Mouse (Mus musculus): ENCODE measurements around the gene Tbc1d13. TPM values are rescaled to one million over a fixed set of nuclear protein-coding genes. Genes with fewer than 3 reads are reported as not detected.

Gene Tbc1d13
- polyA plus RNA-seq, 1 experiment from 2014 or later = 20.6 TPM

- ATAC-seq (ENCODE audit: low FRiP score) (no peak), DNase-seq (ENCODE audit: low spot score) (peak; percentile 55)
- 79% methylated on average over 2 of the region's 2 CpGs for WGBS
- Histone ChIP-seq H3K36me3 (ENCODE audit: control insufficient read depth, insufficient read depth, low read length) (no peaks in the 10 kb centered on the region), H3K9me3 (ENCODE audit: control insufficient read depth, low read length) (no peaks in the 10 kb centered on the region), H3K4me2 (replicated peaks; ENCODE audit: low read depth, low read length) (no peak overlapping the region), H3K4me3 (ENCODE audit: low read depth, low read length) (no peak overlapping the region), H3K9ac (ENCODE audit: low read depth, low read length) (no peak overlapping the region), H3K27me3 (ENCODE audit: control insufficient read depth, insufficient read depth, low read length) (no peaks in the 10 kb centered on the region), H3K27ac (ENCODE audit: low read depth, low read length) (no peak overlapping the region), H3K4me1 (replicated peaks; ENCODE audit: control insufficient read depth, insufficient read depth, low read length) (no peaks in the 10 kb centered on the region; the same call in 1 of the 2 replicates)
These were observed 37.5 kb upstream of the Tbc1d13 start for GRCm38 (mm10) chr2:30095882-30096527.

GRCm38 (mm10) chr2:30100214-30100613 lies 33.3 kb upstream of the Tbc1d13 start:
- WGBS = 75% methylated on average over 4 of the region's 4 CpGs
- H3K36me3 ChIP-seq (ENCODE audit: control insufficient read depth, insufficient read depth, low read length) = no peaks in the 10 kb centered on the region
- H3K4me2 ChIP-seq (replicated peaks; ENCODE audit: low read depth, low read length) = no peak overlapping the region
- no peak overlapping the region for H3K4me3 ChIP-seq (ENCODE audit: low read depth, low read length)
- ATAC-seq (ENCODE audit: low FRiP score) (no peak), DNase-seq (ENCODE audit: low spot score) (no peak)
- H3K27me3 ChIP-seq (ENCODE audit: control insufficient read depth, insufficient read depth, low read length) = no peaks in the 10 kb centered on the region
- no peak overlapping the region for H3K27ac ChIP-seq (ENCODE audit: low read depth, low read length)
- no peaks in the 10 kb centered on the region for H3K9me3 ChIP-seq (ENCODE audit: control insufficient read depth, low read length)
- no peak overlapping the region for H3K9ac ChIP-seq (ENCODE audit: low read depth, low read length)
- no peaks in the 10 kb centered on the region for H3K4me1 ChIP-seq (replicated peaks; ENCODE audit: control insufficient read depth, insufficient read depth, low read length)

GRCm38 (mm10) chr2:30106364-30106763 lies 27.2 kb upstream of the Tbc1d13 start:
- no peaks in the 10 kb centered on the region for H3K27me3 ChIP-seq (ENCODE audit: control insufficient read depth, insufficient read depth, low read length)
- peaks cover 4% of the 10 kb centered on the region; the same call in 1 of the 2 replicates for H3K36me3 ChIP-seq (ENCODE audit: control insufficient read depth, insufficient read depth, low read length)
- no peaks in the 10 kb centered on the region for H3K4me1 ChIP-seq (replicated peaks; ENCODE audit: control insufficient read depth, insufficient read depth, low read length)
- DNase-seq (ENCODE audit: low spot score) (peak; percentile 68), ATAC-seq (ENCODE audit: low FRiP score) (no peak)
- H3K9me3 ChIP-seq (ENCODE audit: control insufficient read depth, low read length) = no peaks in the 10 kb centered on the region
- H3K4me2 ChIP-seq (replicated peaks; ENCODE audit: low read depth, low read length) = no peak overlapping the region
- no peak overlapping the region for H3K9ac ChIP-seq (ENCODE audit: low read depth, low read length)
- H3K4me3 ChIP-seq (ENCODE audit: low read depth, low read length) = no peak overlapping the region
- no peak overlapping the region for H3K27ac ChIP-seq (ENCODE audit: low read depth, low read length)

- DNase-seq (ENCODE audit: low spot score) (no peak), ATAC-seq (ENCODE audit: low FRiP score) (no peak)
- H3K9me3 ChIP-seq (ENCODE audit: control insufficient read depth, low read length) = no peaks in the 10 kb centered on the region
- no peaks in the 10 kb centered on the region for H3K27me3 ChIP-seq (ENCODE audit: control insufficient read depth, insufficient read depth, low read length)
- H3K4me2 ChIP-seq (replicated peaks; ENCODE audit: low read depth, low read length) = no peak overlapping the region
- no peak overlapping the region for H3K27ac ChIP-seq (ENCODE audit: low read depth, low read length)
- no peak overlapping the region for H3K4me3 ChIP-seq (ENCODE audit: low read depth, low read length)
- 97% methylated on average over 5 of the region's 5 CpGs for WGBS
- no peak overlapping the region for H3K9ac ChIP-seq (ENCODE audit: low read depth, low read length)
- no peaks in the 10 kb centered on the region for H3K4me1 ChIP-seq (replicated peaks; ENCODE audit: control insufficient read depth, insufficient read depth, low read length)
- H3K36me3 ChIP-seq (ENCODE audit: control insufficient read depth, insufficient read depth, low read length) = peaks cover 4% of the 10 kb centered on the region; the same call in 1 of the 2 replicates
These were observed 25.9 kb upstream of the Tbc1d13 start for GRCm38 (mm10) chr2:30107646-30108045.

- no peak for ATAC-seq (ENCODE audit: low FRiP score)
- WGBS = 89% methylated on average over 4 of the region's 4 CpGs
- Histone ChIP-seq H3K4me2 (replicated peaks; ENCODE audit: low read depth, low read length) (no peak overlapping the region), H3K27ac (ENCODE audit: low read depth, low read length) (no peak overlapping the region), H3K36me3 (ENCODE audit: control insufficient read depth, insufficient read depth, low read length) (peaks cover 4% of the 10 kb centered on the region; the same call in 1 of the 2 replicates), H3K4me3 (ENCODE audit: low read depth, low read length) (no peak overlapping the region), H3K9ac (ENCODE audit: low read depth, low read length) (no peak overlapping the region), H3K27me3 (ENCODE audit: control insufficient read depth, insufficient read depth, low read length) (no peaks in the 10 kb centered on the region), H3K9me3 (ENCODE audit: control insufficient read depth, low read length) (no peaks in the 10 kb centered on the region), H3K4me1 (replicated peaks; ENCODE audit: control insufficient read depth, insufficient read depth, low read length) (no peaks in the 10 kb centered on the region)
- no peak for DNase-seq (ENCODE audit: low spot score)
These were observed 25.3 kb upstream of the Tbc1d13 start for GRCm38 (mm10) chr2:30108260-30108659.

- Histone ChIP-seq H3K27ac (ENCODE audit: low read depth, low read length) (no peak overlapping the region), H3K4me2 (replicated peaks; ENCODE audit: low read depth, low read length) (no peak overlapping the region), H3K4me3 (ENCODE audit: low read depth, low read length) (no peak overlapping the region), H3K36me3 (ENCODE audit: control insufficient read depth, insufficient read depth, low read length) (peaks cover 4% of the 10 kb centered on the region; the same call in 1 of the 2 replicates), H3K27me3 (ENCODE audit: control insufficient read depth, insufficient read depth, low read length) (no peaks in the 10 kb centered on the region), H3K4me1 (replicated peaks; ENCODE audit: control insufficient read depth, insufficient read depth, low read length) (no peaks in the 10 kb centered on the region), H3K9ac (ENCODE audit: low read depth, low read length) (no peak overlapping the region), H3K9me3 (ENCODE audit: control insufficient read depth, low read length) (no peaks in the 10 kb centered on the region)
- no peak for ATAC-seq (ENCODE audit: low FRiP score)
- 98% methylated on average over 2 of the region's 2 CpGs for WGBS
- no peak for DNase-seq (ENCODE audit: low spot score)
These were observed 22.0 kb upstream of the Tbc1d13 start for GRCm38 (mm10) chr2:30111500-30111899.

GRCm38 (mm10) chr2:30112564-30112963 lies 21.0 kb upstream of the Tbc1d13 start:
- no peak overlapping the region for H3K4me2 ChIP-seq (replicated peaks; ENCODE audit: low read depth, low read length)
- WGBS = 94% methylated on average over 5 of the region's 5 CpGs

GRCm38 (mm10) chr2:30119641-30120051 lies 13.9 kb upstream of the Tbc1d13 start:
- H3K4me2 ChIP-seq (replicated peaks; ENCODE audit: low read depth, low read length) = no peak overlapping the region
- no peak overlapping the region for H3K4me3 ChIP-seq (ENCODE audit: low read depth, low read length)
- 0 out of 2 replicates have a peak overlapping the region, but pooled peaks have one; percentile 15 for H3K9ac ChIP-seq (ENCODE audit: low read depth, low read length)
- no peaks in the 10 kb centered on the region for H3K27me3 ChIP-seq (ENCODE audit: control insufficient read depth, insufficient read depth, low read length)
- H3K9me3 ChIP-seq (ENCODE audit: control insufficient read depth, low read length) = no peaks in the 10 kb centered on the region
- 17% methylated on average over 6 of the region's 6 CpGs for WGBS
- no peaks in the 10 kb centered on the region for H3K36me3 ChIP-seq (ENCODE audit: control insufficient read depth, insufficient read depth, low read length)
- H3K4me1 ChIP-seq (replicated peaks; ENCODE audit: control insufficient read depth, insufficient read depth, low read length) = peaks cover 3% of the 10 kb centered on the region; the same call in 1 of the 2 replicates
- no peak for ATAC-seq (ENCODE audit: low FRiP score)
- H3K27ac ChIP-seq (ENCODE audit: low read depth, low read length) = no peak overlapping the region
- no peak for DNase-seq (ENCODE audit: low spot score)

More at GRCm38 (mm10) chr2:30112564-30112963, 21.0 kb upstream of the Tbc1d13 start:
- H3K4me3 ChIP-seq (ENCODE audit: low read depth, low read length) = no peak overlapping the region
- peaks cover 4% of the 10 kb centered on the region; the same call in 1 of the 2 replicates for H3K36me3 ChIP-seq (ENCODE audit: control insufficient read depth, insufficient read depth, low read length)
- H3K9me3 ChIP-seq (ENCODE audit: control insufficient read depth, low read length) = no peaks in the 10 kb centered on the region
- DNase-seq (ENCODE audit: low spot score) (no peak), ATAC-seq (ENCODE audit: low FRiP score) (no peak)
- H3K27ac ChIP-seq (ENCODE audit: low read depth, low read length) = no peak overlapping the region
- H3K4me1 ChIP-seq (replicated peaks; ENCODE audit: control insufficient read depth, insufficient read depth, low read length) = no peaks in the 10 kb centered on the region
- no peak overlapping the region for H3K9ac ChIP-seq (ENCODE audit: low read depth, low read length)
- no peaks in the 10 kb centered on the region for H3K27me3 ChIP-seq (ENCODE audit: control insufficient read depth, insufficient read depth, low read length)

- Histone ChIP-seq H3K27me3 (ENCODE audit: control insufficient read depth, insufficient read depth, low read length) (no peaks in the 10 kb centered on the region), H3K36me3 (ENCODE audit: control insufficient read depth, insufficient read depth, low read length) (no peaks in the 10 kb centered on the region), H3K4me2 (replicated peaks; ENCODE audit: low read depth, low read length) (no peak overlapping the region), H3K4me3 (ENCODE audit: low read depth, low read length) (no peak overlapping the region), H3K9ac (ENCODE audit: low read depth, low read length) (no peak overlapping the region), H3K9me3 (ENCODE audit: control insufficient read depth, low read length) (no peaks in the 10 kb centered on the region), H3K27ac (ENCODE audit: low read depth, low read length) (no peak overlapping the region), H3K4me1 (replicated peaks; ENCODE audit: control insufficient read depth, insufficient read depth, low read length) (peaks cover 3% of the 10 kb centered on the region; the same call in 1 of the 2 replicates)
- no peak for DNase-seq (ENCODE audit: low spot score)
- no peak for ATAC-seq (ENCODE audit: low FRiP score)
- WGBS = 84% methylated on average over 4 of the region's 4 CpGs
These were observed 13.3 kb upstream of the Tbc1d13 start for GRCm38 (mm10) chr2:30120269-30120668.

Measured in hindbrain, embryonic 11.5 days (tissue).